Mouse (Mus musculus) heart, postnatal 25 days (tissue): ENCODE results near the gene Ptar1. TPM values are rescaled to one million over a fixed set of nuclear protein-coding genes. Genes with fewer than 3 reads are reported as not detected.
A peak's percentile ranks its signal among the peaks of the same experiment; 100 is the strongest.
"Not testable (repeated sequence)": the region's sequence is repeated elsewhere in the genome, so short reads cannot be mapped to it uniquely, and the experiment has no call there.

Experiments
- DNase-seq: peaks from one replicate; pipeline ENCODE4 v3.0.0; 2022; ENCODE audit warnings: low spot score
- intact Hi-C: fragments of 180-260 bp; cut with DNase I; formaldehyde crosslinking; loops from one replicate; pipeline ENCODE4 v1.15.1; 2025
- total RNA-seq, 2 experiments: library from RNA; stranded (reverse); gene quantifications; 2 replicates each; pipeline ENCODE4 v1.2.3; 2021

The Ptar1 gene
- total RNA-seq, result 10 to 100 TPM; 21.0 to 23.0 TPM

GRCm38 (mm10) chr19:23687296-23688021, at the start of gene Ptar1:
TSS of gene Ptar1 (plus strand) at chr19:23687429.
- intact Hi-C loops, result loop anchor here (1.0 to 10.0 kb wide), 3 partner anchors 71 to 595 kb away; partner anchors contain the start of genes Apba1, Fam189a2 and Fxn
- peak; percentile 87 for DNase-seq

- intact Hi-C loops, result no loop called here
- no peak for DNase-seq
Observed at GRCm38 (mm10) chr19:23643819-23644218, 43.4 kb upstream of the Ptar1 start.

GRCm38 (mm10) chr19:23645347-23645746, 41.9 kb upstream of the Ptar1 start:
- intact Hi-C loops, result no loop called here
- no peak for DNase-seq

GRCm38 (mm10) chr19:23647308-23647707, 39.9 kb upstream of the Ptar1 start:
- intact Hi-C loops, result no loop called here
- DNase-seq, result no peak

GRCm38 (mm10) chr19:23652644-23653043, 34.6 kb upstream of the Ptar1 start, which contains the start of gene 1700028P14Rik:
TSS of gene 1700028P14Rik (minus strand) at chr19:23652812.
- DNase-seq, result peak; percentile 7
- intact Hi-C loops, result no loop called here

GRCm38 (mm10) chr19:23653154-23653553, 34.1 kb upstream of the Ptar1 start:
- no peak for DNase-seq
- intact Hi-C loops, result no loop called here

GRCm38 (mm10) chr19:23657261-23657932, 29.8 kb upstream of the Ptar1 start:
- intact Hi-C loops, result no loop called here
- DNase-seq, result no peak

GRCm38 (mm10) chr19:23658350-23658749, 28.9 kb upstream of the Ptar1 start:
- intact Hi-C loops, result no loop called here
- no peak for DNase-seq

- intact Hi-C loops, result no loop called here
- DNase-seq, result no peak
Observed at GRCm38 (mm10) chr19:23664083-23664482, 23.1 kb upstream of the Ptar1 start.

- DNase-seq, result no peak
- intact Hi-C loops, result no loop called here
Observed at GRCm38 (mm10) chr19:23668142-23668655, 19.0 kb upstream of the Ptar1 start.

- intact Hi-C loops, result no loop called here
Observed at GRCm38 (mm10) chr19:23673021-23673420, 14.2 kb upstream of the Ptar1 start.

GRCm38 (mm10) chr19:23675656-23676055, 11.6 kb upstream of the Ptar1 start:
- DNase-seq, intact Hi-C loops: not testable (repeated sequence)

More at GRCm38 (mm10) chr19:23673021-23673420, 14.2 kb upstream of the Ptar1 start:
- DNase-seq, result no peak

- intact Hi-C loops, result loop anchor here (1.0 to 10.0 kb wide), 3 partner anchors 71 to 595 kb away; partner anchors contain the start of genes Apba1, Fam189a2 and Fxn
Observed at GRCm38 (mm10) chr19:23686962-23687295, 300 bp upstream of the Ptar1 start.

GRCm38 (mm10) chr19:23688421-23688946, 1.3 kb downstream of the Ptar1 start:
- no peak for DNase-seq
- intact Hi-C loops, result loop anchor here (5.0 to 10.0 kb wide), 2 partner anchors 346 to 594 kb away; partner anchors contain the start of genes Fam189a2 and Fxn

More at GRCm38 (mm10) chr19:23686962-23687295, 300 bp upstream of the Ptar1 start:
- DNase-seq, result no peak

GRCm38 (mm10) chr19:23694344-23694743, 7.1 kb downstream of the Ptar1 start:
- DNase-seq, result peak; percentile 38
- intact Hi-C loops, result no loop called here

- peak; percentile 21 for DNase-seq
- intact Hi-C loops, result no loop called here
Observed at GRCm38 (mm10) chr19:23697861-23698260, 10.6 kb downstream of the Ptar1 start.

GRCm38 (mm10) chr19:23698366-23698765, 11.1 kb downstream of the Ptar1 start:
- DNase-seq, result peak; percentile 8
- intact Hi-C loops, result no loop called here

- DNase-seq, result no peak
- intact Hi-C loops, result no loop called here
Observed at GRCm38 (mm10) chr19:23699131-23699530, 11.9 kb downstream of the Ptar1 start.

- intact Hi-C loops, result no loop called here
- no peak for DNase-seq
Observed at GRCm38 (mm10) chr19:23702896-23703295, 15.7 kb downstream of the Ptar1 start.

GRCm38 (mm10) chr19:23705383-23705782, 18.2 kb downstream of the Ptar1 start:
- no peak for DNase-seq
- intact Hi-C loops, result no loop called here

GRCm38 (mm10) chr19:23746506-23746905, 59.3 kb downstream of the Ptar1 start:
- intact Hi-C loops, result no loop called here

More at GRCm38 (mm10) chr19:23746506-23746905, 59.3 kb downstream of the Ptar1 start:
- no peak for DNase-seq
